ENCODE assay signal across 31 mouse cellular contexts in genomic region chr13:102806652-102807051, GRCm38 (mm10).
DNase-seq lines count a peak whose midpoint lies in the region; ATAC-seq lines count a peak whose summit lies in the region.
"Had no signal": no experiment of that assay in that cellular context is flagged by ENCODE, and none has a peak within 500 bp of the region (broad histone marks: within the 10 kb centered on the region; RNA-seq: fewer than 3 reads in every experiment).

No protein-coding gene starts in this region.

- H3K4me2 ChIP-seq in forebrain, embryonic 14.5 days (ENCODE audit: low read length) = no peak overlapping the region
- no peak overlapping the region for H3K4me2 ChIP-seq in forebrain, embryonic 16.5 days (ENCODE audit: low read length)
- H3K4me2 ChIP-seq in midbrain, embryonic 14.5 days (ENCODE audit: low read length) = no peak overlapping the region
- H3K4me2 ChIP-seq in midbrain, embryonic 16.5 days (ENCODE audit: low read length) = no peak overlapping the region
- H3K4me2 ChIP-seq: embryonic facial prominence, embryonic 13.5 days; limb, embryonic 12.5 days; midbrain, embryonic 15.5 days; neural tube, embryonic 12.5 days; stomach, embryonic 15.5 days had no signal

- WGBS in forebrain, embryonic 14.5 days = 86% methylated on average over 3 of the region's 3 CpGs
- WGBS in forebrain, embryonic 16.5 days = 84% methylated on average over 3 of the region's 3 CpGs
- WGBS in midbrain, embryonic 14.5 days = 87% methylated on average over 3 of the region's 3 CpGs
- 81% methylated on average over 3 of the region's 3 CpGs for WGBS in midbrain, embryonic 16.5 days

- DNase-seq in forebrain, embryonic 14.5 days (ENCODE audit: low spot score) = peak; percentile 62
- peak; percentile 75 for DNase-seq in midbrain, embryonic 14.5 days
- peak; percentile 25 for DNase-seq in testis, postnatal 10 days (ENCODE audit: low spot score)
- DNase-seq in testis, postnatal 14 days (ENCODE audit: low spot score) = no peak
- DNase-seq in retina, postnatal 1 day = peak; percentile 42
- no peak for DNase-seq in adrenal gland, postnatal 4 days (ENCODE audit: low spot score in 2 of 2)
- DNase-seq: adrenal gland, postnatal 25 days; cerebellum, adult 11 months; cerebellum, adult 9-10 months; cerebellum, postnatal 36 days; gastrocnemius, postnatal 14 days; heart, postnatal 14 days; kidney, adult 8-10 months; lung, postnatal 4 days; thymus, adult 2 months; thymus, postnatal 36 days had no signal

- H3K4me1 ChIP-seq in forebrain, embryonic 14.5 days (ENCODE audit: control insufficient read depth, insufficient read depth, low read length) = peaks cover 10% of the 10 kb centered on the region
- H3K4me1 ChIP-seq in forebrain, embryonic 16.5 days (replicated peaks; ENCODE audit: control insufficient read depth, insufficient read depth, low read length) = peaks cover 9% of the 10 kb centered on the region
- H3K4me1 ChIP-seq in midbrain, embryonic 14.5 days (ENCODE audit: control insufficient read depth, insufficient read depth, low read length) = peaks cover 12% of the 10 kb centered on the region
- peaks cover 26% of the 10 kb centered on the region for H3K4me1 ChIP-seq in midbrain, embryonic 16.5 days (ENCODE audit: control insufficient read depth, insufficient read depth, low read length)

- no peak for ATAC-seq in forebrain, embryonic 14.5 days
- ATAC-seq in forebrain, embryonic 16.5 days = no peak; the same call in 1 of the 2 replicates
- ATAC-seq in midbrain, embryonic 14.5 days (ENCODE audit: low FRiP score, low TSS enrichment) = no peak
- no peak for ATAC-seq in midbrain, embryonic 16.5 days
- ATAC-seq: hindbrain, embryonic 16.5 days; intestine, embryonic 16.5 days; midbrain, embryonic 15.5 days had no signal

- no peaks in the 10 kb centered on the region for H3K9me3 ChIP-seq in forebrain, embryonic 14.5 days (replicated peaks; ENCODE audit: control insufficient read depth, low read length)
- H3K9me3 ChIP-seq in forebrain, embryonic 16.5 days (ENCODE audit: control insufficient read depth, low read length) = no peaks in the 10 kb centered on the region
- H3K9me3 ChIP-seq in midbrain, embryonic 14.5 days (ENCODE audit: control insufficient read depth, low read length) = no peaks in the 10 kb centered on the region
- no peaks in the 10 kb centered on the region for H3K9me3 ChIP-seq in midbrain, embryonic 16.5 days (replicated peaks; ENCODE audit: control insufficient read depth, low read length, poor library complexity, severe bottlenecking)
- H3K9me3 ChIP-seq: embryonic facial prominence, embryonic 13.5 days; forebrain, embryonic 10.5 days; G1E; hindbrain, embryonic 10.5 days; limb, embryonic 12.5 days; megakaryocyte, embryonic 14.5 days; midbrain, embryonic 15.5 days; neural tube, embryonic 12.5 days; stomach, embryonic 15.5 days had no signal

- no peak overlapping the region for H3K9ac ChIP-seq in forebrain, embryonic 14.5 days (ENCODE audit: low read length)
- H3K9ac ChIP-seq in forebrain, embryonic 16.5 days (replicated peaks; ENCODE audit: low read depth, low read length) = no peak overlapping the region
- no peak overlapping the region for H3K9ac ChIP-seq in midbrain, embryonic 14.5 days (replicated peaks; ENCODE audit: low read length)
- H3K9ac ChIP-seq in midbrain, embryonic 16.5 days (ENCODE audit: low read depth, low read length) = no peak overlapping the region
- H3K9ac ChIP-seq: embryonic facial prominence, embryonic 13.5 days; limb, embryonic 12.5 days; midbrain, embryonic 15.5 days; neural tube, embryonic 12.5 days; stomach, embryonic 15.5 days had no signal

- no peaks in the 10 kb centered on the region for H3K27me3 ChIP-seq in forebrain, embryonic 14.5 days (replicated peaks; ENCODE audit: control insufficient read depth, insufficient read depth, low read length)
- H3K27me3 ChIP-seq in forebrain, embryonic 16.5 days (replicated peaks; ENCODE audit: control insufficient read depth, insufficient read depth, low read length) = no peaks in the 10 kb centered on the region
- H3K27me3 ChIP-seq in midbrain, embryonic 14.5 days (ENCODE audit: control insufficient read depth, insufficient read depth, low read length) = no peaks in the 10 kb centered on the region
- no peaks in the 10 kb centered on the region for H3K27me3 ChIP-seq in midbrain, embryonic 16.5 days (ENCODE audit: control insufficient read depth, insufficient read depth, low read depth, low read length)
- H3K27me3 ChIP-seq: embryonic facial prominence, embryonic 13.5 days; limb, embryonic 12.5 days; megakaryocyte, embryonic 14.5 days; midbrain, embryonic 15.5 days; neural tube, embryonic 12.5 days; stomach, embryonic 15.5 days had no signal

- H3K4me3 ChIP-seq in forebrain, embryonic 14.5 days (ENCODE audit: low read depth, low read length) = no peak overlapping the region
- no peak overlapping the region for H3K4me3 ChIP-seq in forebrain, embryonic 16.5 days (replicated peaks; ENCODE audit: low read length)
- H3K4me3 ChIP-seq in midbrain, embryonic 14.5 days (replicated peaks; ENCODE audit: low read depth, low read length) = no peak overlapping the region
- no peak overlapping the region for H3K4me3 ChIP-seq in midbrain, embryonic 16.5 days (ENCODE audit: low read depth, low read length)
- H3K4me3 ChIP-seq: embryonic facial prominence, embryonic 13.5 days; forebrain, embryonic 10.5 days; hindbrain, embryonic 10.5 days; limb, embryonic 12.5 days; megakaryocyte, embryonic 14.5 days; midbrain, embryonic 15.5 days; myocyte; neural tube, embryonic 12.5 days; stomach, embryonic 15.5 days had no signal

- H3K27ac ChIP-seq in forebrain, embryonic 14.5 days (ENCODE audit: low read depth, low read length) = no peak overlapping the region
- no peak overlapping the region for H3K27ac ChIP-seq in forebrain, embryonic 16.5 days (ENCODE audit: low read length)
- no peak overlapping the region for H3K27ac ChIP-seq in midbrain, embryonic 14.5 days (replicated peaks; ENCODE audit: low read depth, low read length)
- no peak overlapping the region for H3K27ac ChIP-seq in midbrain, embryonic 16.5 days (ENCODE audit: low read length)
- H3K27ac ChIP-seq: embryonic facial prominence, embryonic 13.5 days; forebrain, embryonic 10.5 days; hindbrain, embryonic 10.5 days; kidney, postnatal 0 days; limb, embryonic 12.5 days; midbrain, embryonic 15.5 days; neural tube, embryonic 12.5 days; stomach, embryonic 15.5 days had no signal

- no peaks in the 10 kb centered on the region for H3K36me3 ChIP-seq in forebrain, embryonic 14.5 days (ENCODE audit: control insufficient read depth, insufficient read depth, low read length)
- H3K36me3 ChIP-seq in forebrain, embryonic 16.5 days (ENCODE audit: control insufficient read depth, insufficient read depth) = no peaks in the 10 kb centered on the region
- H3K36me3 ChIP-seq in midbrain, embryonic 14.5 days (ENCODE audit: control insufficient read depth, insufficient read depth, low read length) = no peaks in the 10 kb centered on the region
- 0 out of 2 replicates have a peak, but pooled peaks cover 3% of the 10 kb centered on the region for H3K36me3 ChIP-seq in midbrain, embryonic 16.5 days (ENCODE audit: control insufficient read depth, insufficient read depth, low read length)
- H3K36me3 ChIP-seq: embryonic facial prominence, embryonic 13.5 days; G1E; hindbrain, embryonic 10.5 days; limb, embryonic 12.5 days; midbrain, embryonic 15.5 days; neural tube, embryonic 12.5 days; stomach, embryonic 15.5 days had no signal

Comparison
In these comparisons a context has a peak if more than half of its experiments do, and no peak if none do; other contexts are left out.
1. DNase-seq: peak in forebrain, embryonic 14.5 days (single experiment), midbrain, embryonic 14.5 days (single experiment), testis, postnatal 10 days (single experiment) and retina, postnatal 1 day (single experiment); none in testis, postnatal 14 days (single experiment) and adrenal gland, postnatal 4 days (0 of 2).